Mouse (Mus musculus) G1E (cell line): Measurements from ENCODE around the gene Pam.

ENCODE experiments used
- CTCF ChIP-seq: IDR thresholded peaks from 2 replicates; pipeline ENCODE4 v1.5.1; 2012; ENCODE audit warnings: low read depth, low read length, inconsistent platforms, mixed read lengths
- TAL1 ChIP-seq: conservative IDR thresholded peaks from 2 replicates; pipeline ENCODE4 v1.6.1; 2012; ENCODE audit warnings: low read depth, low read length, inconsistent platforms, mixed read lengths

- no peak for TF ChIP-seq CTCF
- no peak for TF ChIP-seq TAL1
These were observed 164.2 kb downstream of the Pam start for GRCm38 (mm10) chr1:97931220-97931619.
